Mouse (Mus musculus): ENCODE measurements at regions not wholly inside any gene's neighbourhood (a gene's known extent, or its start where the extent isn't known, plus 50 kb on each side); places are given as distances from the start of the nearest gene placed in this dataset.
A peak's percentile ranks its signal among the peaks of the same experiment; 100 is the strongest.

GRCm38 (mm10) chr4:28298911-28299353 lies 514.0 kb upstream of the Epha7 start:
- DNase-seq (ENCODE audit: low spot score in 2 of 2) = peak; percentile 84 to 88
- intact Hi-C loops (cut with DNase I) = loop anchor here (2.0 to 10.0 kb wide), 2 partner anchors 400 to 506 kb away; no protein-coding TSS in a partner anchor

DNA sequence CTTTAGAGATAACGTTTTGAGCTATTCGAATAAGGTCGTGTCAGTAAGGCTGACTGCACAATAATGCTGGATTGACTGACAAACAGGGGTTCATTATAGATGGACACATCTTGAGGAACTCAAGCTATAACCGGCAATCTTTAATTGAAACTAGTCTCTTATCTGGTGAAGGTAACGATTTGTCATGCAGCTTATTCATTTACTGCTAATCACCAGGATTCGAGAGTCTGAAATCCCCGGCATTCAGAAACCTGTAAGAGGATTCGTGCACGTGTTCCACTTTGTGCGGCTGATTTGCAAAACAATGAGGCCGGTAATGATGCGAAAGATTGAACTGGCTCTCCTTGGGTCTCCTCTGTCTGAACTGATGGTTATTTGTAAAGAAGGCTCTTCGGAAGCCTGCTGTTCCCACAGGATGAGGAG lies 512.9 kb upstream of the Epha7 start:
- intact Hi-C loops (cut with DNase I) = no loop called here
- no peak for DNase-seq (ENCODE audit: low spot score in 2 of 2)

DNA sequence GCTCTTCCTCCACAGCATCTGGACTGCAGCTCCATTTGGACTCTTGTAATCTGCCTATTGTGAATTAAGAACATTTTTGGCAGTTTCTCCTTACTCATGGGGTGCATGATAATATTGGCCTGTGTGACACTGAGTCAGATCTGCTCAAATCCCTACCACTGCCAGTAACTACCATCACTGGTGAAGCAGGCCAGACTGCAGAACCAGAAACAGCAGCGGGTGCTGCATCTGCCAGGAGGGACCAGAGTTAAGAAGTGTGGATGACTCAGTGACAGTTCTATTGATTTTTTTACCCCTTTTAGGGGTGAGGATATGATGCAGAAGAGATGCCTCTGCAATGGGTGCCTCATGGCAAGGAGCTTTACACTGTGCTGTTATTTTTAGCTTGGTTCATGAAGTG lies 511.2 kb upstream of the Epha7 start:
- peak; percentile 29 to 30 for DNase-seq (ENCODE audit: low spot score in 2 of 2)
- intact Hi-C loops (cut with DNase I) = no loop called here

- DNase-seq (ENCODE audit: low spot score in 2 of 2) = no peak
- intact Hi-C loops (cut with DNase I) = no loop called here
Measured at GRCm38 (mm10) chr4:28331036-28331435, 481.9 kb upstream of the Epha7 start.

GRCm38 (mm10) chr4:28364566-28364965 lies 448.4 kb upstream of the Epha7 start:
- no peak for DNase-seq (ENCODE audit: low spot score in 2 of 2)
- intact Hi-C loops (cut with DNase I) = no loop called here

- DNase-seq (ENCODE audit: low spot score in 2 of 2) = no peak
- intact Hi-C loops (cut with DNase I) = no loop called here
Measured at GRCm38 (mm10) chr4:28377087-28377486, 435.8 kb upstream of the Epha7 start.

GRCm38 (mm10) chr4:28378661-28379060 lies 434.3 kb upstream of the Epha7 start:
- DNase-seq (ENCODE audit: low spot score in 2 of 2) = no peak
- intact Hi-C loops (cut with DNase I) = no loop called here

- intact Hi-C loops (cut with DNase I) = no loop called here
- DNase-seq (ENCODE audit: low spot score in 2 of 2) = no peak
Measured at GRCm38 (mm10) chr4:28424341-28424740, 388.6 kb upstream of the Epha7 start.

DNA sequence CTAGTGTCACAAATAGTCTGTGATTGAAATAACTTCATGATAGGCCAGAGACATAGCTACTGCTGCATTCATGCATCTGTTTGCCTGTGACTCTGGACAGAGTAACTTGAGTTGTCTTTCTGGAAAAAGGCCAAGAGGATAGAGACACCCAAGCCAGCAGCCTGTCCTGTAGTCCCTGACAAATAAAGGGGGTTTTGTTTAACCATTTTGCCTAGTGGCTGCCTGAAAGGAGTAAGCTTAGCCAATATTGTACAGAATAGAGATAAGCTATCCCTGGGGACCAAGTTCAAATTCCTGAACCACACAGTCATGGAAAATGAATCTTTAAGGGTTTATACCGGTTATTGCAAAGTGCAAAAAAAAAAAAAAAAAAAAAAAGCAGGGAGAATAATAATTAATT lies 372.8 kb upstream of the Epha7 start:
- no peak for DNase-seq (ENCODE audit: low spot score in 2 of 2)
- intact Hi-C loops (cut with DNase I) = no loop called here

- intact Hi-C loops (cut with DNase I) = no loop called here
Measured at GRCm38 (mm10) chr4:28453111-28453510, 359.8 kb upstream of the Epha7 start.

DNA sequence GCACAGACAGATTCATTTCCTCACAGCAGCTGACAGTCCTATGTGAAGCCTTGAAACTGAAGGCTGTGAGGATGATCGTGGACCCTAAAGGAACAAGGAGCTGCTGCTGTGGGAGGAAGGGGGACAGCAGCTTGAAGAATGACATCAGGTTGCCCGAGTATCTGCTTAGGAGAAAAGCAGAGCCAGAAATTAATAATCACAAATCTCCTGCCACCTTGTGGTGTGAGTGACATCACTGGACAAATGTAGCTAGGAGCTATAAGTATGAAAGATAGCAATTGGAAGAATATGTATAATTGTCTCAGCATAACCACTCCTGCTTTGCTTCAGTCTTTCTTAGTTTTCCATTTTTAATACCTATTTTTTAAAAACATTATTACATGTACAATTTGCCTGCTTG lies 356.6 kb upstream of the Epha7 start:
- intact Hi-C loops (cut with DNase I) = no loop called here
- DNase-seq (ENCODE audit: low spot score in 2 of 2) = no peak

More at GRCm38 (mm10) chr4:28453111-28453510, 359.8 kb upstream of the Epha7 start:
- DNase-seq (ENCODE audit: low spot score in 2 of 2) = no peak

Data from left cerebral cortex, postnatal 36 days (tissue).